10 mouse cellular contexts compared by ENCODE assay signal in genomic region chr19:46322144-46322995, GRCm38 (mm10). TPM values are rescaled to one million over a fixed set of nuclear protein-coding genes. Genes with fewer than 3 reads are reported as not detected.
DNase-seq lines count a peak whose midpoint lies in the region; ATAC-seq lines count a peak whose summit lies in the region.
"Had no signal": no experiment of that assay in that cellular context is flagged by ENCODE, and none has a peak within 500 bp of the region (broad histone marks: within the 10 kb centered on the region; RNA-seq: fewer than 3 reads in every experiment).

No protein-coding gene starts in this region.

- WGBS in embryonic facial prominence, embryonic 10.5 days = 58% methylated on average over 11 of the region's 11 CpGs
- 57% methylated on average over 11 of the region's 11 CpGs for WGBS in hindbrain, embryonic 12.5 days
- WGBS in neural tube, embryonic 14.5 days = 60% methylated on average over 11 of the region's 11 CpGs

- ATAC-seq in hindbrain, embryonic 12.5 days (ENCODE audit: low FRiP score) = no peak
- no peak for ATAC-seq in neural tube, embryonic 14.5 days (ENCODE audit: low read depth)
- no peak for ATAC-seq in activated CD4-positive, CD25-positive, alpha-beta regulatory T cell, adult 4 months

- peak overlapping the region; percentile 41 for H3K4me2 ChIP-seq in hindbrain, embryonic 12.5 days (replicated peaks)
- H3K4me2 ChIP-seq in neural tube, embryonic 14.5 days (ENCODE audit: low read depth, low read length) = peak overlapping the region; percentile 11; the same call in 1 of the 2 replicates
- H3K4me2 ChIP-seq: embryonic facial prominence, embryonic 12.5 days; limb, embryonic 15.5 days had no signal

- H3K9ac ChIP-seq in hindbrain, embryonic 12.5 days = peak overlapping the region; percentile 23; the same call in 1 of the 2 replicates
- H3K9ac ChIP-seq in neural tube, embryonic 14.5 days (replicated peaks; ENCODE audit: low read depth, low read length) = 0 out of 2 replicates have a peak overlapping the region, but pooled peaks have one; percentile 16
- H3K9ac ChIP-seq: embryonic facial prominence, embryonic 12.5 days; limb, embryonic 15.5 days had no signal

- H3K4me3 ChIP-seq in embryonic facial prominence, embryonic 10.5 days = peak overlapping the region; percentile 4; the same call in 1 of the 2 replicates
- no peak overlapping the region for H3K4me3 ChIP-seq in hindbrain, embryonic 12.5 days
- no peak overlapping the region for H3K4me3 ChIP-seq in neural tube, embryonic 14.5 days (ENCODE audit: low read depth, low read length)
- H3K4me3 ChIP-seq: embryonic facial prominence, embryonic 12.5 days; limb, embryonic 15.5 days had no signal

- H3K4me1 ChIP-seq in embryonic facial prominence, embryonic 10.5 days = peaks cover 53% of the 10 kb centered on the region
- peaks cover 67% of the 10 kb centered on the region for H3K4me1 ChIP-seq in hindbrain, embryonic 12.5 days
- H3K4me1 ChIP-seq in neural tube, embryonic 14.5 days (ENCODE audit: control insufficient read depth, insufficient read depth, low read length) = peaks cover 48% of the 10 kb centered on the region

- peak overlapping the region; percentile 51; the same call in 1 of the 2 replicates for H3K27ac ChIP-seq in embryonic facial prominence, embryonic 10.5 days (replicated peaks)
- H3K27ac ChIP-seq in hindbrain, embryonic 12.5 days = peak overlapping the region; percentile 86
- H3K27ac ChIP-seq in neural tube, embryonic 14.5 days (ENCODE audit: low read depth, low read length) = peak overlapping the region; percentile 62
- H3K27ac ChIP-seq: embryonic facial prominence, embryonic 12.5 days; limb, embryonic 15.5 days; macrophage had no signal

- no peaks in the 10 kb centered on the region for H3K36me3 ChIP-seq in embryonic facial prominence, embryonic 10.5 days (replicated peaks)
- H3K36me3 ChIP-seq in hindbrain, embryonic 12.5 days = no peaks in the 10 kb centered on the region
- H3K36me3 ChIP-seq in neural tube, embryonic 14.5 days (ENCODE audit: control insufficient read depth, insufficient read depth, low read length) = no peaks in the 10 kb centered on the region
- H3K36me3 ChIP-seq: embryonic facial prominence, embryonic 12.5 days; limb, embryonic 15.5 days had no signal

- H3K27me3 ChIP-seq in embryonic facial prominence, embryonic 10.5 days (replicated peaks; ENCODE audit: low read depth, poor library complexity, severe bottlenecking) = peaks cover 100% of the 10 kb centered on the region
- peaks cover 90% of the 10 kb centered on the region for H3K27me3 ChIP-seq in hindbrain, embryonic 12.5 days
- peaks cover 6% of the 10 kb centered on the region for H3K27me3 ChIP-seq in neural tube, embryonic 14.5 days (ENCODE audit: control insufficient read depth, insufficient read depth, low read length)

- peak; percentile 63 for DNase-seq in retina, adult 2 months (ENCODE audit: low read depth, low spot score)
- DNase-seq in retina, postnatal 1 day = no peak
- no peak for DNase-seq in embryonic facial prominence, embryonic 10.5 days (ENCODE audit: low spot score)
- DNase-seq in gastrocnemius, adult 18-20 months (ENCODE audit: low spot score) = no peak

- no peaks in the 10 kb centered on the region for H3K9me3 ChIP-seq in embryonic facial prominence, embryonic 10.5 days
- H3K9me3 ChIP-seq in hindbrain, embryonic 12.5 days (replicated peaks) = no peaks in the 10 kb centered on the region
- H3K9me3 ChIP-seq in neural tube, embryonic 14.5 days (ENCODE audit: control insufficient read depth, low read length) = no peaks in the 10 kb centered on the region
- H3K9me3 ChIP-seq: embryonic facial prominence, embryonic 12.5 days; limb, embryonic 15.5 days had no signal

RNA-seq across cellular contexts. Expression of gene Psd, which starts 4.6 kb away (rescaled TPM):
- polyA plus RNA-seq in embryonic facial prominence, embryonic 10.5 days (2016; fragmentation: Nextera tagmentation; extraction: Ambion mirVana) = 2.5 and 3.5 TPM in 2 replicates
- 33.2 and 34.7 TPM in 2 replicates for polyA plus RNA-seq in hindbrain, embryonic 12.5 days (2016; fragmentation: Nextera tagmentation; extraction: Ambion mirVana)
- polyA plus RNA-seq in neural tube, embryonic 14.5 days (2014; fragmentation: Nextera tagmentation; extraction: Ambion mirVana) = 85.8 and 127 TPM in 2 replicates
- 1 to 10 TPM; 3.4 to 4.5 TPM for polyA plus RNA-seq in activated CD4-positive, CD25-positive, alpha-beta regulatory T cell, adult 4 months (2017; shearing (Covaris generic))
- total RNA-seq in gastrocnemius, adult 18-20 months (2021) = under 1 TPM; 0.09 to 0.11 TPM

RNA-seq across cellular contexts. Expression of gene Fbxl15, which starts 5.6 kb away (rescaled TPM):
- 17.1 and 17.2 TPM in 2 replicates for polyA plus RNA-seq in embryonic facial prominence, embryonic 10.5 days (2016; fragmentation: Nextera tagmentation; extraction: Ambion mirVana)
- 26.2 and 28.3 TPM in 2 replicates for polyA plus RNA-seq in hindbrain, embryonic 12.5 days (2016; fragmentation: Nextera tagmentation; extraction: Ambion mirVana)
- polyA plus RNA-seq in neural tube, embryonic 14.5 days (2014; fragmentation: Nextera tagmentation; extraction: Ambion mirVana) = 42.5 and 53.1 TPM in 2 replicates
- 1 to 10 TPM; 5.6 to 6.9 TPM for polyA plus RNA-seq in activated CD4-positive, CD25-positive, alpha-beta regulatory T cell, adult 4 months (2017; shearing (Covaris generic))
- 1 to 10 TPM; 3.5 to 3.9 TPM for total RNA-seq in gastrocnemius, adult 18-20 months (2021)

RNA-seq across cellular contexts. Expression of gene Cuedc2, which starts 16.1 kb away (rescaled TPM):
- polyA plus RNA-seq in embryonic facial prominence, embryonic 10.5 days (2016; fragmentation: Nextera tagmentation; extraction: Ambion mirVana) = 204 and 208 TPM in 2 replicates
- polyA plus RNA-seq in hindbrain, embryonic 12.5 days (2016; fragmentation: Nextera tagmentation; extraction: Ambion mirVana) = 239 and 261 TPM in 2 replicates
- polyA plus RNA-seq in neural tube, embryonic 14.5 days (2014; fragmentation: Nextera tagmentation; extraction: Ambion mirVana) = 346 and 359 TPM in 2 replicates
- polyA plus RNA-seq in activated CD4-positive, CD25-positive, alpha-beta regulatory T cell, adult 4 months (2017; shearing (Covaris generic)) = 10 to 100 TPM; 40.7 to 52.4 TPM
- 10 to 100 TPM; 59.8 to 65.7 TPM for total RNA-seq in gastrocnemius, adult 18-20 months (2021)

RNA-seq across cellular contexts. Expression of gene Nfkb2, which starts 18.2 kb away (rescaled TPM):
- 5.6 and 5.7 TPM in 2 replicates for polyA plus RNA-seq in embryonic facial prominence, embryonic 10.5 days (2016; fragmentation: Nextera tagmentation; extraction: Ambion mirVana)
- 4.7 and 5.0 TPM in 2 replicates for polyA plus RNA-seq in hindbrain, embryonic 12.5 days (2016; fragmentation: Nextera tagmentation; extraction: Ambion mirVana)
- 1.4 and 2.2 TPM in 2 replicates for polyA plus RNA-seq in neural tube, embryonic 14.5 days (2014; fragmentation: Nextera tagmentation; extraction: Ambion mirVana)
- polyA plus RNA-seq in activated CD4-positive, CD25-positive, alpha-beta regulatory T cell, adult 4 months (2017; shearing (Covaris generic)) = 10 to 100 TPM; 19.7 to 30.4 TPM
- total RNA-seq in gastrocnemius, adult 18-20 months (2021) = 10 to 100 TPM in 1 of 2 experiments, 1 to 10 TPM in 1; 7.7 to 10.9 TPM

RNA-seq across cellular contexts. Expression of gene Mfsd13a, which starts 18.6 kb away (rescaled TPM):
- polyA plus RNA-seq in embryonic facial prominence, embryonic 10.5 days (2016; fragmentation: Nextera tagmentation; extraction: Ambion mirVana) = 8.0 and 8.4 TPM in 2 replicates
- polyA plus RNA-seq in hindbrain, embryonic 12.5 days (2016; fragmentation: Nextera tagmentation; extraction: Ambion mirVana) = 7.1 and 7.6 TPM in 2 replicates
- 10.7 and 12.7 TPM in 2 replicates for polyA plus RNA-seq in neural tube, embryonic 14.5 days (2014; fragmentation: Nextera tagmentation; extraction: Ambion mirVana)
- polyA plus RNA-seq in activated CD4-positive, CD25-positive, alpha-beta regulatory T cell, adult 4 months (2017; shearing (Covaris generic)) = 1 to 10 TPM; 3.9 to 7.1 TPM
- 1 to 10 TPM; 1.6 to 1.9 TPM for total RNA-seq in gastrocnemius, adult 18-20 months (2021)
